Mouse (Mus musculus) right cerebral cortex, postnatal 25 days (tissue): Measurements from ENCODE around the gene Tmem200b.

Source experiments
- DNase-seq: peaks from one replicate; pipeline ENCODE4 v3.0.0; 2022

Tmem200b gene

DNA sequence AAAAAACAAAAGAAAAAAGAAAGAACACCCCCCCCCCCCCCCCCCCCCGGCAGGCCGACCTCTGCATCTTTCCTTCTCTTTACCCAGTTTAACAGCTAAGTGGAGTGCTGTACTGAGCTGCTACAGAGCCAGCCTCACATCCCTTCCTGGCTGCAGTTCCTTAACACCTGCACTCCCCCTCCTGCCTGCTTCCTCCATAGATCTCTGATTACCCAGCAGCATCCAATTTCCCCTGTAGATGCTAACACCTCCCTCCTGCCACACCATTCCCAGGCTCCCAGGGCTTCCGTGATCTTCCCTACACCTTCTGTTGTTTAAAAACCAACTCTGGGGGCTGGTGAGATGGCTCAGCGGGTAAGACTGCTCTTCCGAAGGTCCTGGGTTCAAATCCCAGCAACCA, 10.1 kb upstream of the Tmem200b start:
- DNase-seq = no peak

DNA sequence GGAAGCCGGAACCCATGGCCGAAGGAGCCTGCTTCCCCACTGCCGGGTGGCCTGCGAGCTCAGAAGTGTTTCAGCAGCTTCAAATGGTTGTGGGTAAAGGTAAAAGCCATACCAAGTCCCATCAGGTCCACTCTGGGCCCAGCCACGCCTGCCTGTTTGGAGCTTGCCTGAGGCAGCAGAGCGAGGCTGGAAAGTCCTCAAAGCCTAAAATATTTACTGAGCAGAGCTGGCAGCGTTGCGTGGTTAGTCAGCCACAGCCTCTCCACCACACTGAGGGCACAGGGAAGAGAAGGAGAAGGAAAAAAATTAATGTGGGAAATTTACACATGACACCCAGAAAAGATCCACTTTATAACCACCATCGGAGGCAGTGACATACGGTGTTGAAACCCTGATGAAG, 8.0 kb upstream of the Tmem200b start:
- no peak for DNase-seq

- no peak for DNase-seq
These were observed 7.4 kb upstream of the Tmem200b start for GRCm38 (mm10) chr4:131914046-131914643.

GRCm38 (mm10) chr4:131914891-131915469, 6.6 kb upstream of the Tmem200b start:
- DNase-seq = no peak

GRCm38 (mm10) chr4:131915821-131916328, 5.7 kb upstream of the Tmem200b start:
- no peak for DNase-seq

DNA sequence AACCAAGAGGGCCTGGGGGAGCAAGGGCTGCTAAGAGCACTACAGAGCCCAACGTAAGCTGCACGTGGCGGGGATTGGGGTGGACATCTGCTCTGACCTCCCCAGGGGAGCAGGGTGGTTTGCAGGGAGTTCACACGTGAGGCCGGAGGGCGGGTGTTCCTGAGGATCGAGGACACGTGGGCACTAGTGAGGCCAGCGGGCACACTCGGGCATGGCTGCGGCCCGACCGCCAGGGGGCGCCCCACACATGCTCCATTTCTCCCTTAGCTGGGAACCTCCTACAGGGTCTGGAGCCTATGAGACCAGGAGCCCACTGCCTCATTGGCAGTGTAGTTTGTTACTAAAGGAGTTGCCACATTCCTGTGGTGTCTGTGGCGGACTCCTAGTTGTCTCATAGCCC, 5.1 kb upstream of the Tmem200b start:
- peak; percentile 67 for DNase-seq

- DNase-seq = no peak
These were observed 4.5 kb upstream of the Tmem200b start for GRCm38 (mm10) chr4:131917010-131917555.

DNA sequence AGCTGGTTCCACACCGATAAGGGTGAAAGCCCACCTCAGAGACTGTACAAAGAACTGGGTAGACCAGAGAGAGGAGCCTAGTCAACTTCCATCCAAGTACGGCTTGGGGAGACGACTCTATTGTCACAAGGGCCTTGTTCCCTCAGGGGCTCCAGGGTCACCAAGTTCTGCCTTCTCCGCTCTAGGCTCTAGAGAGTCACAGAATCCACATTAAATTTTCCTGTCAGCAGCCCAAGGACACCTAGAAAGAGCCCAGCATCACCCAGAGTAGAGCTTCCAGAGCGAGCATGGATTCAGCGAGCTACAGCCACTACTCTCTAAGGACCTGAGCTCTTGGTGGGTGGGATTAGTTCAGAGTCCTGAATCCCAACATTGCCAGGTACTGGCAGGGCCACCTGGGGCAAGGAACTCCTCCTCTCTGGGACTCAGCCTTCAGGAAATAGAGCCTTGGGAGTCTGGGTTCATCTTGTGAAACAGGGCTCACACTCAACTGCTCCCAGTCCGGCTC, 3.5 kb upstream of the Tmem200b start:
- no peak for DNase-seq

- DNase-seq = no peak
These were observed 2.7 kb upstream of the Tmem200b start for GRCm38 (mm10) chr4:131918711-131919500.

DNA sequence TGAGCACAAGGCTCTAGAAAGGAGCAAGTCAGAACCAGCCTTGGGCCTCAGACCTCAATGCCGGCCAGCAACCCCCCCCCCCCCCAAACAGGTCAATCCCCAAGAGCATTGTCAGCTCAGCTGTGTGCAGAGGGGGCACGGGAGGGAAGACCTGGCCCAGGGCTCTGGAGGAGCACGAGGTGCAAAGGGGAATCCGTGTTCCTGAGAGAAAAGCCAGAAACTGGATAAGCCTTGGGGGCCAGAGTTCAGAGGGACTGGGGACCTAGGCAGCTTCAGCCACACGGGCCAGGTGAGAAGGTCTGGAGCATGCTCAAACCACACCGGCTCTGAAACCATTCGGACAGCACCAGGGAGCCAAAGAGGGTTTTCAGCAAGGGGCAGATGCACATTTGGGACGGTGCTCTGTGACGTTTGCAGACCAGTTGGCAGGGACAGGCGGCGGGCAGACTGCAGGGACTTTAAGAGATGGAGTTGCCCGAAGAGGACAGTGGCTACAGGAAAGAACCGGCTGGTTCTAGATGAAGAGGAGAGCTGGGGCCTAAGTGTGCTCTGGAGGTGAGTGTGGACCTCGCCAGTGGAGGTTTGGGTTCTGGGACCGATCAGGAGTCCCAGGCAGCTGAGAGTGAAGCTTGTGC, 1.9 kb upstream of the Tmem200b start:
- DNase-seq = no peak

DNA sequence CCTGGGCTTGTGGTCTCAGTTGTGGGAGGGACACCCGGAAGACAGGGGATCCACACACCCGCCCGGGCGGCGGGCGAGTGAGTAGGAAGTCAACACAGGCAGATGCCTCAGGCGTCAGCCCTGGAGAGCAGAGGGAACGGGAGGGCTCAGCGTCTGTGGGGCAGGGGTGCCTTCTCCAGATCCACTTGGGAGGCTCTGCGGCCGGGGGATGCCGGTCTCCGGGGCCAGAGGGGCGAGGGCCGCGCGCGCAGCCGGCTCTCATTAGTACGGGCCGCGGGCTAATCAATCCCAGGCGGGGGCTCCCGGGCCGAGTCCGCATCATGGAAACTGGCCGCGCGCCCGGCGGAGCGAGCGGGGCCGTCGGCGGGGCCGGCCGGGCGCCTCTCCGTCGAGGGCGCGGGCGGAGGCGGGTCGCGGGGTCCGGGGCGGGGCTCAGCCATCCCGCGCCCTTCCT, 1.4 kb upstream of the Tmem200b start:
- no peak for DNase-seq

GRCm38 (mm10) chr4:131920595-131921351, 798 bp upstream of the Tmem200b start:
- peak; percentile 57 for DNase-seq

GRCm38 (mm10) chr4:131922404-131922803, 833 bp downstream of the Tmem200b start:
- no peak for DNase-seq

DNA sequence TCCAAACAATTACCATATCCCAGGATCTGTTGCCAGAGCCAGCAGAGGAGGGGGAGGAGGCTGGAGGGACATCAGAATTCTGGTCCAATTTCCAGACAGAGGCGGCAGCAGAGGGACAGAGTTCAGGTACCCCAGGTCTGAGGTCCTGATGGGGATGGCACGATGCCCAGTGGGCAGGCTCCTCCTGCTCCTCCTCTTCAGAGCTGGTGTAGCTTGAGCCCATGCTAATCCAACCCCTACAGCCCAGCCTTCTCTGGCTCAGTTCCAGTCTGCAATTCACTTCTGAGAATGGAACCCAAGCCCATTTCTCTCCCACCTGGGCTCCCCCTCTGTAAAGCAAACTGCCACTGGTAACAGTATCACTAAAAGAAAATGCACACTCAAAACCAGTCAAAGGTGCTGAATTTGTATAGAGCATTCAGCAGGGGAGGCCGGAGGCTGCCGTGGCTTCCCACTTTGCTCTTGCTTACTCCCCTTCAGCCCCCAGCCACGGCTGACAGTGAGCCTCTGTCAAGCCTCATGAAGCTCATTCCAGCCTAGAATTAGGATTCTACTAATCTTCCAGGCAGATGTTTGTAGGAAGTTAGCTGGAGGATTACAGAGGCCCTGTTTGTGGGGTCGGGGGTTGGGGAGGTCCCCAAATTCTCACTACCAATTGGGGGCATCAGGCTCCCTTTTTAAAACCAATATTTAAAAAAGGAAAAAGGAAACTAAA, 2.7 kb downstream of the Tmem200b start:
- no peak for DNase-seq

DNA sequence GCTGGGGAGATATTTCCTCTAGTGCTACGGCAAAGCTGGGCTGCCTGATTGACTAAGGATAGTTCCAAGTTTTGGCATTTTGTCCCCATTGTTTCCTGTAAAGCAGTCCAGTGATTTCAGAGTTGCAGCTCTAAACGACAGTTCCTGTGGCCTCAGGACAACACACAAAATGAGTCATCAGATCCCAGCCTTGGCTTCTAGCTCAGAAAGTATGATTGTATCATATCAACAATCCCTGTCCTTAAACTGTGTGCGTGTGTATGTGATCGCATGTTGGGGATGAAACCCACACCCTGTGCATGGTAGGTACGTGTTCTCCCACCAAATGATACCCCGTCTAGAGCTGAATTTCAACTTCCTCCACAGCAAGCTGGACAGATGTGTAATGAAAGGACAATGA, 7.6 kb downstream of the Tmem200b start:
- no peak for DNase-seq

DNA sequence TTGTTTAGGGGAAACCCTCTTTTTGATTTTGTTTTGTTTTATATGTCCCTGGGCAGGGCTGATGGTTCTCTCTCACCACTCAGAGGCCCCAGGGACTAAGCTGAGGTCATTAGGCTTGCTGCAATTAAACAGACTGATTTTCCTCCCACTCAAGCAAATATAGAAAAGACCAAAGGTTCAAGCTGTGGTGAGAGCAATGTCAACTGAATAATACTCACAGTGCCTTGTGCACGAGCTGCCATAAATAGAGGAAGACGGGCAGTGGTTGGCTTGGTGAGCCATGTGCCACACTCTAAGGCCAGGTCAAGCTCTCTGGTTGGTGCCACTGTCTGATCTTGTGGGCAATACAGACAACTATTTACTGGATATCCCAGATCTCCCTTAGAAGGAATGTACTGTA, 17.9 kb downstream of the Tmem200b start:
- DNase-seq = no peak

- DNase-seq = no peak
These were observed 19.3 kb downstream of the Tmem200b start for GRCm38 (mm10) chr4:131940846-131941245.

GRCm38 (mm10) chr4:131947848-131948247, 26.3 kb downstream of the Tmem200b start:
- DNase-seq = no peak

- no peak for DNase-seq
These were observed 28.3 kb downstream of the Tmem200b start for GRCm38 (mm10) chr4:131949903-131950302.

GRCm38 (mm10) chr4:131950657-131951056, 29.1 kb downstream of the Tmem200b start:
- DNase-seq = no peak

- DNase-seq = no peak
These were observed 35.6 kb downstream of the Tmem200b start for GRCm38 (mm10) chr4:131957161-131957560.
